Mouse (Mus musculus) granulocyte monocyte progenitor cell, adult 5-6 weeks (primary cell): ENCODE data around the gene Ilf2. TPM values are rescaled to one million over a fixed set of nuclear protein-coding genes. Genes with fewer than 3 reads are reported as not detected.

Experiments
- ATAC-seq: replicated peaks from 2 replicates; pipeline ENCODE4 v1.8.0; 2016; ENCODE audit warnings: mild to moderate bottlenecking, moderate TSS enrichment, inconsistent platforms; ENCODE audit not compliant: poor library complexity, severe bottlenecking
- total RNA-seq, 2 experiments: library from RNA; stranded (forward) in 1 of 2; stranded (reverse) in 1 of 2; fragments of 200-712, 200-1000 nt in 1 of 2; fragments of >200 nt in 1 of 2; fragmentation: Nextera tagmentation in 1 of 2; gene quantifications; 2 replicates each; pipeline ENCODE4 v1.2.3; 2014 to 2017

Ilf2 gene
- total RNA-seq, 2 experiments from 2014 or later: 120 to 176 TPM

DNA sequence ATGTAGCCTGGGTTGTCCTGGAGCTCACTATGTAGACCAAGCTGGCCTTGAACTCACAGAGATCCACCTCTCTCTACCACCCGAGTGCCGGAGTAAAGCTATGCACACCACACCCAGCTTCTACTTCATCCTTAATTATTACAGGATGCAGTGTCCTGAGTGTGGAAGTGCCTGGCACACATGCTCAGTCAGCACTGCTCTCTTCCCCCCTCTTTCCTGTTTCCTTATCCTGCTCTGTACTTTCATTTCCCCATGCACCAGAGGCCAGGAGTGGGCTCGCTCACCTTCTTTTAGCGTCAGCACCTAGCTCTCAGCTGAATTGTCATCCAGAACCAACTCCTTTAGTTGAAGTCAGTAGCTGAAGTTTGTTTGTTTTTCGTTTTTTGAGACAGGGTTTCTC is 15.6 kb upstream of the Ilf2 start:
- no peak for ATAC-seq

GRCm38 (mm10) chr3:90461935-90462334 is 14.0 kb upstream of the Ilf2 start:
- ATAC-seq: no peak

DNA sequence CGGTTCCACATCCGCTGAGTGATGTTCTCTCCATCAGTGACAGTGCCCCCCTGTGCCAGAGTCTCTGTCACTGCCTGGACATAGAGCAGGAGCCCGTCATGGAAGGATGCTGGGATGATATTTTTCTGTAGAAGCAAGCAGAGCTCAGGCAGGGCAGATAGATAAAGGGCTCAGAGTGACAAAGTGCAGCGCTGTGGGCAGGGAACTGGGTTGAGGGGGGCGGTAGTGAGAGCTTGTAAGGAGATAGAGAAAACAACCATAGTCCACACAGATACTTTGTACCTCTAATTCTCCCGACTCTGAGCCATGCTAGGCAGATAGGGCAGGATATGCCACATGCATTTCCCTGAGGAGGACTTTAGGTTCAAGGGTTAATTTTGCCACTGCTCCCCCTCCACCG is 13.3 kb upstream of the Ilf2 start:
- no peak for ATAC-seq

DNA sequence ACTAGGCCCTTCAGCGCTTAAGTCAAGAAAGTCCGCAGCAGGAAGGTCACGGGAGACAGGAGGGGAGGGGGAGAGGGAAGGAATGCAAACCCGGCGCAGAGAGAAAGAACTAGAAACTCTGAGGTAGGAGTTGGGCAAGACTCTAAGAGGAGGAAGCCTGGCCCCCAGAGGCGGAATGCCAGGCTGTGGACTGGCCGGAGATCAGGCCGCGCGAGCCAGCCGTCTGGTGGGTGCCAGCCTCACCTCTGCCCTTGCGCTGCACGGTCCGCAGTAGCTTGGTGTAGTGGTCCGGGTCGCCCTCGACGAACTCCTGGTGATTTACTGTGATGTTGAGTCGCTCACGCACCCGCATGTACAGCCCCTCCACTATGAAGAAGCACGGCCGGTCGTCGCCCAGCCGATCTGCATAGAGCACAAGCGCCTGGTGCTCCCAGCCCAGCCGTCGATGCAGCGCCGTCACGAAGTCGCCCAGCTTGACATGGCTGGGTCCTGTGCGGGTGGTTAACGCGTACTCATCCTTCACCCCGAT is 11.3 kb upstream of the Ilf2 start:
- ATAC-seq: peak; percentile 52

DNA sequence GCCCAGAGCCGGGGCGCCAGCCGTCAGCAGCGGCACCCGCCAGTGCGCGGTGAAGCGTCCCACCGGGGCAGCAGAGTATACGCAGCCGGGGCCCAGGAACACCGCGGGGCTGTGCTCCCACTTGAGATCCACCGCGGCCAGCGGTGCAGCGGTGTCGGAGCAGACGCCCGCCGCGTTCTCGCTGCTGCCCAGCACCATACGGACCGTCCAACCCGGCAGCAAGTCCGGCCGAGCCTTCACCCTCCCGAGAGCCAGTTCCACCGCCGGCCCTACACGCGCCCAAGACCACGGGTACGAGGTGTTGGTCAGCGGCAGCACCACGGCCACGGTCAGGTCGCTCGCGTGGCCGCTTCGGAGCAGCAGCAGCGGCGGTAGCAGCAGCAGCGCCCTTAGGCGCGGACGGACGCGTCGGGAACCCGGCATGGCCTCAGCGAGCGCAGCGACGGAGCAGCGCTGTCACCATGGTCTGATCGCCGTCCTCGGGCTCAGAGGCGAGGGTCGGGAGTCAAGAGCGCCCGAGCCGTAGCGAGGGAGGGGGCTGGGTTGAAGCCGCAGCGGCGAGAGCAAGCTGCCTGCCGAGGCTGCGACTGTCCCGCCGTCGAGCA is 10.7 kb upstream of the Ilf2 start:
- peak; percentile 24; the same call in 1 of the 2 replicates for ATAC-seq

DNA sequence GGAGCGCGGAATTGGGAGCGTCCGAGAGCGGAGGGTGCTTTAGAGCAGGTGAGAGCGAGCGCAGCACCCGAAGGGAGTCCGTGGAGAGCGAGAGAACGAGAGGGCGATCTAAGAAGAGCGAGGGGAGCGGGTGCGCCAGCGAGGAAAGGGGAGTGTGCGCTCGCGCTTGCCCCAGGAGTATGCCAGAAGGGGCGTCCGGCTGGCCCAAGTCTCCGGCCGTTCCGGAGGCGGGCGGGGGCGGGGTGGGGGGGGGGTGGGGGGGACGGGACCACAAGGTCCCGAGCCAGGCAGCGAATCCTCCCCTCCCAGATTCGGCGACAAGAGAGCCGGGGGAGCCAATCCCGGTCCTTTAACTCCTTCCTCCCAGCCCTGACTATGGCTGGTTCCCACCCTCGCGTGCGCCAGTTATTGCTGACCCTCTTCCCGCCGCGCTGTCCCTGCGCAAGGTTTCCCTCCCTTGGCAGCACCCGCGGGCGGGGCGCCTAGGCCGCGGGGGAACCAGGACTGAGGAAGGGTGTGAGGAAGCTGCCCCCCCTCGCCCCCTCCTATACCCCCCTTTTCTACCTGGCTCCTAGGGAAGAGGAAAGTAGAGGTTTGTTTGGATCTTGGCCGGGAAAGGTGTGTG is 10.1 kb upstream of the Ilf2 start, which contains the start of gene Npr1:
Npr1 (minus strand) TSS at position 181 of the 625 bp plus-strand sequence.
- ATAC-seq: 0 out of 2 replicates have a peak, but pooled peaks have one; percentile 17

- peak; percentile 60 for ATAC-seq
These were observed 9.6 kb upstream of the Ilf2 start for GRCm38 (mm10) chr3:90466311-90466766.

DNA sequence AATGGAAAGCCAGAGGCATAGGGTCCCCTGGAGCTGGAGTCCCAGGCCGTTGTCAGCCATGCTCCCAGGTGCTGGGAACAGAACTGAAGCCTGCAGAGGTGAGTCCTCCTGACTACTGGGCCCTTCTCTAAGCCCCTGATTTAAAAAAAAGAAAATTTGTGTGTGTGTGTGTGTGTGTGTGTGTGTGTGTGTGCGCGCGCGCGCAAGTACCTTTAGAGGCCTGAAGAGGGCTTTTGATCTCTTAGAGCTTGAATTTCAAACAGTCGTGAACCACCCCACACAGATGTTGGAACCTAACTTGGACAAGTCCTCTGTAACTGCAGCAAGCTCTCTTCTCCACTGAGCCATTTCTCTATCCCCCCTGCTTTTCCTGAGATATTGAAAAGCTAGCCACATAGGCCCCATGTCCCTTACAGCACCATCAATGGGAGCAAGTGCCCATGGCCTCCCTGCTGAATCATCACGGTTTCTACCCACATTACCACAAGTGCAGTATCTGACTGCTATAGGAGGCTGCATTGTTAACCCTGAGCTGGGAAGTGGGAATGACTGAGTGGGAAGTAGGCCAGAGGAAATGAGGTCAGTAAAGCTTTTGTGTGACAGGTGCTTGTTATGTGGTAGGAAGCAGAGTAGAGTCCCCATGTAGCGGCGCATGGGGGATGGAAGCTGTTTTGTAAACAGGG is 8.2 kb upstream of the Ilf2 start:
- ATAC-seq: no peak

GRCm38 (mm10) chr3:90472213-90472612 is 3.7 kb upstream of the Ilf2 start:
- ATAC-seq: peak; percentile 40; the same call in 1 of the 2 replicates

GRCm38 (mm10) chr3:90475151-90475830 is 635 bp upstream of the Ilf2 start:
- ATAC-seq: peak; percentile 10

GRCm38 (mm10) chr3:90486998-90487397 is 11.1 kb downstream of the Ilf2 start:
- no peak for ATAC-seq

DNA sequence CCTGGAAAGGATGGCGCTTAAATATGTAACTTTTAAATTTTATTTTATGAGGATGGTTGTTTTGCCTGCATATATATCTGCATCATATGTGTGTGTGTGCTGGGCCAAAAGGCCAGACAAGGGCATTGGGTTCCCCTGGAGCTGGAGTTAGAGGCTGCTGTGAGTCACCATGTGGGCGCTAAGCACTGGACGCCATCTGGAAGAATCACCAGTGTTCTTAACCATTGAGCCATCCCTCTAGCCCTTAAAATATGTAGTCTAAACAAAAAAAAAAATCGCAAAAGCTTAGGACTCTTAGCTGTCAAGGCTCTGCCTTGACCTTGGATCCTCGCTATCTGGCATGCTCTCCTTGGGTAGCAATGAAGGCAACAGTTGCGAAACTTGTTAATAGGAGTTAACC is 12.7 kb downstream of the Ilf2 start:
- ATAC-seq: no peak

- ATAC-seq: peak; percentile 96
These were observed 14.8 kb downstream of the Ilf2 start, which contains the start of gene Snapin for GRCm38 (mm10) chr3:90490696-90491256. TSS of gene Snapin (minus strand) at chr3:90491033.

- peak; percentile 15; the same call in 1 of the 2 replicates for ATAC-seq
These were observed 15.4 kb downstream of the Ilf2 start for GRCm38 (mm10) chr3:90491350-90491749.

DNA sequence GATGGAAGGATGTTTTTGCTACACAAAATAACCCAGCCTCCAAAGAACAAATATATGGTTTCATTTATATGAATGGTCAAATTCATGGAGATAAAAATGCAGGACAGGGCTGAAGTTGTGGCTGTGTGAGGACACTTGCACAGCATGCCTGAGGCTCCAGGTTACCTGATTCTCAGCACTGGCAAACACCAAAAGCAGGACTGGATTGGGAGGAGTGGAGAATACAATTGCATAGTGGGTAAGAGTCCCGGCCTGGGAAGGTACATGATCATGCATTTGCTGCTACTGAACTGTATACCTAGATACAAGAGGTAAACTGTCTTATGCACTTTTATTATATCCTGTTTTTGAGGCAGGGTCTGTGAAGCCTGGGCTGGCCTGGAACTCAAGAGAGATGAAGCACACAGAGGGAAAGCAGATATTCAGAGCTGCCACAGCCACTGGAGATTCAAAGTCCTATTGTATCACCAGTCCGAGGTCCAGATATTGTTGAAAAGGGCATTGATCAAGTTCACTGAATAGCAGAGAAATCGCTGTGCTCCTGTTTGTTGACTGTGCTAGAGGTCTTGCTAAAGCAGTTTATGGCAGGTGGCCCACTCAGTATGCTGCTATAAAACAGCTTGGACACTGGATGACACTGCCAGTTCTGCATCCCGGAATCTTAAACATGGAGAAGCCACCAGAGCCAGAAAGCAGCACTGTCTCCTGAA is 18.1 kb downstream of the Ilf2 start:
- no peak for ATAC-seq

DNA sequence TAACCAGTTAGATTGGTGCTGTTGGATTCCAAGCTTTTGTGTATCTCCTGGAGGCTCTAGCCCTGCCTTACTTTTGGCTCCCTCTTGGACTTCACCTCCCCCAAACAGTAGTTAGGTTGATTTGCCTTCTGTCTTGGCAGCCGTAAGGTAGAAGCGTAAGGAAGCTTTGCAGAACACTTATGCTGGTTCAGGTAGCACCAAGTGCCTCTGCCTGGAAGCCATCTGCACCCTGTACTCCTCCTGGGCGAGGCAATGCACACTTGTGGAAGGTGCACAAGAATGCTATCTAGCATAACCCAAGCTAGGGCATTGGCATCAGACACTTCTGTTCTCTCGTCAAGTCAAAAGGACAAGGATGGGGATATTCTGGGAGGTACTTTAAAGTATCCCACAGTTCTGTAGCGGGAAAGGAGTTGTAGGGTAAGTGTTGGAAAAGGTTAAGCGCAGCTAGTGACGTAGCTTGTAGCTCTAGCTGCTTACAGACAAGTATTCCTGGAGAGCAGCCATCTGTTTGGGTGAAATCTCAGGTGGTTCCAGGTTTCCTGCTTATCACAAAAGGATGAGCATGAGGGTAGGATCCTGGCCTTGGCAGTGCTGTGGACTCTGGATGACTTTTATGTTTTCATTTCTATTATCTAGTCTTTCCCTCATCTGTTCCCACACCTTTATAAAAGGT is 20.1 kb downstream of the Ilf2 start:
- no peak for ATAC-seq

DNA sequence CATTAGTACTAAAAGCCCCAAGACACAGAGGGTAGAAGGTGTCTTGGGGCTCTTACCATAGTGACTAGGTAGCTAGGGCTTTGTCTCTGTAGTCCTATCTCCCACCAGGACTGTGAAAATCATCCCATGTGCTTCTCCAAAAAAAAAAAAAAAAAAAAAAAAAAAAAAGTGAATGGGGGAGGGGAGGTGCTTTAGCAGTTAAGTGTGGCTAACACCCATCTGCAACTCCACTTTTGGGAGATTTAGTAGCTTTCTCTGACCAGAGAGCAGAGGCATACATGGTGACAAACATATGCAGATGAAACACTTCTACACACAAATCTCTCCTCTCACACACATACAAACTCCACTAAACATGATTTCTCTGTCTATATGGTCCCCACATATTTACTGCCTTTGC is 21.7 kb downstream of the Ilf2 start:
- ATAC-seq: no peak

- ATAC-seq: no peak
These were observed 27.5 kb downstream of the Ilf2 start for GRCm38 (mm10) chr3:90503444-90503843.

DNA sequence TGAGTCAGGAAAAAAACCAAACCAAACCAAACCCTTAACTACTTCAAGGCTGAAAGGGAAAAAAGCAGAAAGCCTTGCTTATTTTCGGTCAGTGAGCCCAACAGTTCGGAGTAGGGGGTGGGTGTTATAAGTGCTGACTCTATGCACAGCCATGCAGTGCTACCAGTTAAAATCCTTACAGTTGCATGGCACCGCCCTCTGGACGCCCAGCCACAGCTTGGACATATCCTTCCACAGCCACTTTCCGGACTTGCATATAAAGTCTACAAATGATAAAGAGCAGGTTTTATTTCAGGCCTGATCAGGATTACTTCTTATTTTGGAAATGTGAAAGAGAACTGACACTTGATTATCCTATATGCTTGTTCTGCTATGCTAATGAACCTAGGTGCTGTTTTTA is 29.3 kb downstream of the Ilf2 start:
- ATAC-seq: no peak
